Mouse (Mus musculus): ENCODE measurements around the gene Birc5.
"Not testable (repeated sequence)": the region's sequence is repeated elsewhere in the genome, so short reads cannot be mapped to it uniquely, and the experiment has no call there.

Birc5 gene

DNA sequence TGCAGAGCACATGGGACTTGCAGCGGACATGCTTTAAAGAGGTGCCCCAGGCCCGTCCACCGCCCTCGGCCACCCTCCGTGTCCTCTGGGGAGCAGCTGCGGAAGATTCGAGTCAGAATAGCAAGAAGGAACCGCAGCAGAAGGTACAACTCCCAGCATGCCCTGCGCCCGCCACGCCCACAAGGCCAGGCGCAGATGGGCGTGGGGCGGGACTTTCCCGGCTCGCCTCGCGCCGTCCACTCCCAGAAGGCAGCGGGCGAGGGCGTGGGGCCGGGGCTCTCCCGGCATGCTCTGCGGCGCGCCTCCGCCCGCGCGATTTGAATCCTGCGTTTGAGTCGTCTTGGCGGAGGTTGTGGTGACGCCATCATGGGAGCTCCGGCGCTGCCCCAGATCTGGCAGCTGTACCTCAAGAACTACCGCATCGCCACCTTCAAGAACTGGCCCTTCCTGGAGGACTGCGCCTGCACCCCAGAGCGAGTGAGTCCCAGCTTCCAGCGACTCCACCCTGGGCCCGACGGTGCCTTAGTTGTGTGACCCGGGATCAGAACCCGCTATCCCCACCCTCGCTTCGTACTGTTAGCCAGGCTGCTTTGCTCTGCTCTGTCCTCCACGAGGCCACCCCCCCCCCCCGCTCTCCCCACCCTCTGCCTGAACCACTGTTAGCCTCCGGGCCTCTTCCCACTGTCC lies at the start of gene Birc5:
Gene Birc5, plus strand, starts transcription at position 267 of the 687 bp plus-strand sequence.
- DNase-seq: peak; percentile 99

DNA sequence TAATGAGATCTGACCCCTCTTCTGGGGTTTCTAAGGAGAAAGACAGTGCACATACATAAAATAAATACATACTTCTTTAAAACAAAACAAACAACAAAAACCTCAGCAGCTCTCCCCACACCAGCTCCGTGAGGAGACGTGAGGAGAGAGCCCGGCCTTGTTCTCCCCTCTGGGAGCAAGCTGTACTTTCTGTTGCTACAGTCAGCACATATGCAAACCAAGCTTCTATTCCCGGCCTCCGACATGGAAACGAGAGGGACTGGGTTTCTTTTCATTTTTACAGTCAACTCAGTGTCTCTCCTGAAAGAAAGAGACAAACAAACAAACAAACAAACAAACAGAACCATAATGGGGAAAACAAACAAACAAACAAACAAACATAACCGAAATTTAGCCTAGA lies 49.0 kb upstream of the Birc5 start:
- DNase-seq: no peak

GRCm38 (mm10) chr11:117801650-117802049 lies 47.4 kb upstream of the Birc5 start:
- no peak for DNase-seq

DNA sequence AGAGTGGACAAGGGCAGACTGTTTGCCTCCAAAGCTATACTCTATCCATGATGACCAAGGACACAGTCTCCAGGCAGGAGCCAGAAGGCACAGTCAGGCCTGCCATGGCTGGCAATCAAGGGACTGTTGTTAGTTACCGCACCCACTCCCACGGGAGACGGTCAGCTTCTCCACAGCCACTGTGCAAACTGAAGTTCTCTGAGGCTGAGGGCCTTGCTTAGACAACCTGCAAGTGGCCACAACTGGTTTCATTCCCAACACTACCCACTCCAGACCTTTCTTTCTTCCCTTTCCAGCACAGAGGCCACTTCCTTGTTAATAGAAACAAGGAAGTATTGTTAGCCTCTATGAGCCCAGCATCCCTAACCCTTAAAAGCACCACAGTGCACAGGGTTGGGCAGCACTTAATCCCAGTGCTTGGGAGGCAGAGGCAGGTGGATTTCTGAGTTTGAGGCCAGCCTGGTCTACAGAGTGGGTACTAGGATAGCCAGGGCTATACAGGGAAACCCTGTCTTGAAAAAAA lies 45.8 kb upstream of the Birc5 start:
- no peak for DNase-seq

GRCm38 (mm10) chr11:117806781-117807180 lies 42.3 kb upstream of the Birc5 start:
- DNase-seq: no peak

DNA sequence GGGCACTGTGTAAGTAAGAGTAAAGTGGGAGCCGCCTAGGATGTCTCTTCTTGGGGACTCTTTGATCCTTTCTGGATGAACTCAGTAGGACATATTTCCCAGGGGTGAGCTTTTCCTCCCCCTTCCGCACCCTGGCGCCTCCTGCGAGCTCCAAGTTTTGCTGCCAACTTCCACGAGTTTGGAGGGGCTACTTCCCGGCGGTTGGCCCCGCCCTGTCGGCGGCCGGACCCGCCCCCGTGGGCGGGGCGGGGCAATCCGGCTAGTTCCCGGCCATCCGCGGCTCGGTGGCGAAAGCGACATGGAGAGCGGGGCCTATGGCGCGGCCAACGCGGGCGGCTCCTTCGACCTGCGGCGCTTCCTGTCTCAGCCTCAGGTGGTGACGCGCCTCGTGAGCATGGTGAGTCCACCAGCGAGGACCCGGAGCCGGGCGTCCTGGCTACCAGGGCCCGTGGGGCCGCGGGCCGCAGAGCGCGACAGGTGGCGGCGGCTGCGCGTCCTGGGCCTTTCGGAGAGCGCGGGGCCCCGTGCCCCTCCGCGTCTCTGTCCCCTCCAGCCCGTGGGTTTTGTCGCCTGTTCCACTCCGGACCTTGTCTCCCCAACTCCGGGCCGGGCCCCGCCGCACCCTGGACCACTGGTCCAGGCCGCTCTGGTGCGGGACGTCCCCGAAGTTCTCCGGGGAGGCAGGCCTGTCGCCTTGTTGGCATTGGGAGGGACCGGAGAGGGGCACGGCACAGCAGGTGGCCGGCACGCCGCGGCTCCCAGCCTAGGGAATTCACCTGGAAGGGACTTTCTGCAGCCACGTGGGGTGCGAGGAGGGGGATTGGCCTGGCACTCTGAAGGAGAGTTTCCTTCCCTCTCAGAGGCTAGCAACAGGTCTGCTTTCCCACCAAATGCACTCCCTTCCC lies 39.4 kb upstream of the Birc5 start, which contains the start of the genes Gm20708 and Syngr2:
Gene Gm20708, plus strand, starts transcription at position 262 of the 905 bp plus-strand sequence.
Gene Syngr2, plus strand, starts transcription at position 262 of the 905 bp plus-strand sequence.
- peak; percentile 91 for DNase-seq

DNA sequence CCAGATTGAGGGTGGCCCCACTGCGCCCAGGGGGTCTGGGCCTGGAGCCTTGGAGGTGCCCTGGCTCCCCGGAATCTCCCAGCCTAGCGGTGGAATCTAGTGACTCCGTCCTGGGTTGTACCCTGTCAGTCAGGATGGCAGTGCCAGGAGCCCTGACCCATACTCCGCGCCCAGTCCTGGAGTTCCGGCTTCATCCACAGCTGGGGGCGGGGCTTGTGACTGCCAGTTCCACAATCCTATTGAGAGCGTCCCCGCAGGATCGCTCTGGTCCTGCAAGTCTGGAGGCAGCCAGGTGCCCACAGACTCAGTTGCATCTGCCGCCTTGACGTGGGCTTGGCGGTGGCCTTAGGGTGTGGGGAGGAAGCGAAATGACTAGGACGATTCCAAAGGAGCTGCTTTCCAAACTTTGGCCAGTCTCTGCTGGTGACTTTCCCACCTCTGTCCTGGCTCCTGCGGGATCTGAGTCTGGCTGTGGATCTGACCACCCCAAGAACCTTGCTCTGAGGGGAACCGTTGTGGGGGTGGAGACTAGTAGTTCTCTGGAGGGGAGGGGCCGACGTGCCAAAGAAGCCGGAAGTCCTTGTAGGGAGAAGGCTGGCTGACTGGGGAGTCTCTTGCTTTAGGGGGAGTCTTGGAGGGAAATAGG lies 38.5 kb upstream of the Birc5 start:
- DNase-seq: peak; percentile 91

DNA sequence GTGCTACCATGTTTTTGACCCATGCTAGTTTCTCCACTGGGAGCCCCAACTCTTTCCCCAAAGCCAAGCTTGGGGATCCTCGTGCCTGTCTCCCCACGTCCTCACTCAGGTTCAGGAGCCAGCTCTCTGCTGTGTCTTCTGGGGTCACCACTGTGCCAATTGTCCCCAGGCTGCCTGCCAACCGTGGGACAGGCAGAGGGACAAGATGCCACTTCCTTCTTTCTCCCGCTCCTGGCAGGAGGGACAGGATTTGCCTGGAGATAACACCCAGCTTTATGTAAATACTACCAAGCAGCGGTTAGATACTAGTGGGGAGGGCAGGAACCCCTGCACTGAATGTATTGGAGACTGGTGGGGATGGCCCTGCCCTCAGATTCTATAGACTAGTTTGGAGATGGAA lies 35.2 kb upstream of the Birc5 start:
- no peak for DNase-seq

GRCm38 (mm10) chr11:117814704-117815366 lies 34.2 kb upstream of the Birc5 start:
- DNase-seq: no peak

- DNase-seq: not testable (repeated sequence)
Measured at GRCm38 (mm10) chr11:117815850-117816249, 33.2 kb upstream of the Birc5 start.

DNA sequence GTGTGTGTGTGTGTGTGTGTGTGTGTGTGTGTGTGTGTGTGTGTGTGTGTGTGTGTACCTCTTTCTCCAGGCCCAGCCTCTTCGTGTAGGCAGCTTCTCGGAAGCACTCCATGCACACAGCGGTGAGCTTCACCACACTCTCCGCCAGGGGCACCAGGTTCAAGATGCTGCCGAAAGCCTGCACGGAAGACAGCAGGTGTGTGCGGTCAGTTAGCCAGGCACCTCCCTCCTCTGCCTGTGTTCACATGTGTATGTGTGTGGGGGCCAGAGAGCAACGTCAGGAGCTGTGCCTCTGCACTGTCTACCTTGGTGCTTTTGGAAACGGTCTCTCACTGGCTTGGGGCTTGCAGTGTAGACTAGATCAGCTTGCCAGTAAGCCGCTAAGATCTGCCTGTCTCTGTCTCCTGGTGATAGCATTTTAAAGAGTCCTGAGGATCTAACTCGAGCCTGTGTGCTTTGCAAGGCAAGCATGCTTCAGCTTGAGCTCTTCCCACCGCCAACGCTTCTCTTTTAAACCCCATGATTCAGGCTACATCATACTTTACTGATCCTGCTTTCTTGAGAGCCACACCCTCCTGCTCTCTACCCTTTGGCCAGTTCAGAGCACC lies 32.6 kb upstream of the Birc5 start:
- DNase-seq: no peak

DNA sequence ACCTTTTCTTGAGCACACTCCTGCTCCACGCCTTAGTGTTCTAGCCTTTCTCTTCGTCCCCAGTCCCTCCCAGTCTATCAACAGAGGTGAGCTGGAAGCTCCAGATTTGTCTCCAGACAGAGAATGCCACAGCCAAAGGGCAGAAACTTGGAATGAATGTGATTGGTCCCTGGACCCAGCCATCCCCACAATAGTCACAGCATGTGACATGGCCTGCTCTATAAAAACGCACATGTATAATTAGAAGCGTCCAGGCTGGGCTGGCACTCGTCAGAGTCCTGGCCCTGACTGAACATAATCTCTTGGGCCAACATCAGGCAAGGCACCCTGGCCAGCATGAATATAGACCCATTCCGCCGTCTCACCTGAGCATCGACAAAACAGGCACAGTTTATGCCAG lies 30.0 kb upstream of the Birc5 start:
- no peak for DNase-seq

DNA sequence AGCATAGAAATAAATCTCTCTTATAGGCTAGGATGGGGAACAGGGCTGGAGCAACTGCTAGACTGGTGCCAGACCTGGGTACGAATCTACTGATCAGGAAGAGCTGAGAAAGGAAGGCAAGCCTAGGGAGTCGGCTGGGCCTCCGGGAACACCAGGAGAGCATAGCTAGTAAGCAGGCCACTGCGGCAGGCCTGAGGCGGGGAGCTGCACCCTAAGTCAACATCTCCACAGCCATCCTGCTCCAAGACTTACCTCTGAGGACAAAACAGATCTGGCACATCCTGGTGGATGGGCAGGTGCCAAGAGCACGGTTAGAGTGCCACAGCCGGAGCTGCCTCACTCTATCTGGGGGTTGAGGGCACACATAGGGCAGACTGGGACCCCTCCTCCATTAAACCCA lies 28.9 kb upstream of the Birc5 start:
- no peak for DNase-seq

GRCm38 (mm10) chr11:117821868-117822267 lies 27.2 kb upstream of the Birc5 start:
- DNase-seq: no peak

DNA sequence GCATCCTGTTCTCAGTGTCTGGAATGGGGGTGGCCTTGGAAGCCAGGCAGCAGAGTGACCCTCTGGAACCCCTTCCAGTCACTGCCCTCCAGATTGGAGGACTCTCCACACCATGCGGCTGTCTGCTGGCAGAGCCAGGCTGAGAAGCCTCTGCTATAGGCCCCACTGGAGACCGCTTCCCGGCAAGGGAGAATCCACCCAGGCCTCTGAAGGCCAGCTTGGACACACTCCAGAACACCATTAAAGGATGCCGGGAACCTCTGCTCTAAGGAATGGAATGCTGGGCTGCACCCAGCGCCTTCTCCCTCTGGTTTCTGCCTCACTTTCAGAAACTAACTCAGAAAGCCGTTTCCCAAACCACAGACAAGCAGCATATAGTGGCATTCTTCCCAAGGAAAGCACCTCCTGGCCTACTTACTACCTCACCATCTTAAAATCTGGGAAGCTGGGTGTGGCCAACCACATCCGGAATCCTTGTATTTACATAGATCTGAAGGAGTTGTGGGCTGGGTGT lies 26.3 kb upstream of the Birc5 start:
- no peak for DNase-seq

DNA sequence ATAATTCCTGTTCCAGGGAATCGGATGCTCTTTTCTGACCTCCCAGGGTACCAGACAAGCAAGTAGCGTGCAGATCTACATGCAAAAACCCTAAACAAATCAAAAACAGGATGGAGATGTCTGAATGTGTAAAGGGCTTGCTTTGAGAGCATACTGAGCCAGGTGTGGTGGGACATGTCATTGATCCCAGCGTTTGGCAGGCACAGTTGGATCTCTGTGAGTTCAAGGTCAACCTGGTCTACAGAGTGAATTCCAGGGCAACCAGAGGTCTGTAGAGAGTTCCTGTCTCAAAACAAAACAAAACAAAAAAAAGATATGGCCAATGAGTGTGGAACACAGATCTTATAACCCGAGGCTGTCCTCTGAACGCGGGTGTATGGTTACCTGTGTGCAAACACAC lies 25.6 kb upstream of the Birc5 start:
- no peak for DNase-seq

DNA sequence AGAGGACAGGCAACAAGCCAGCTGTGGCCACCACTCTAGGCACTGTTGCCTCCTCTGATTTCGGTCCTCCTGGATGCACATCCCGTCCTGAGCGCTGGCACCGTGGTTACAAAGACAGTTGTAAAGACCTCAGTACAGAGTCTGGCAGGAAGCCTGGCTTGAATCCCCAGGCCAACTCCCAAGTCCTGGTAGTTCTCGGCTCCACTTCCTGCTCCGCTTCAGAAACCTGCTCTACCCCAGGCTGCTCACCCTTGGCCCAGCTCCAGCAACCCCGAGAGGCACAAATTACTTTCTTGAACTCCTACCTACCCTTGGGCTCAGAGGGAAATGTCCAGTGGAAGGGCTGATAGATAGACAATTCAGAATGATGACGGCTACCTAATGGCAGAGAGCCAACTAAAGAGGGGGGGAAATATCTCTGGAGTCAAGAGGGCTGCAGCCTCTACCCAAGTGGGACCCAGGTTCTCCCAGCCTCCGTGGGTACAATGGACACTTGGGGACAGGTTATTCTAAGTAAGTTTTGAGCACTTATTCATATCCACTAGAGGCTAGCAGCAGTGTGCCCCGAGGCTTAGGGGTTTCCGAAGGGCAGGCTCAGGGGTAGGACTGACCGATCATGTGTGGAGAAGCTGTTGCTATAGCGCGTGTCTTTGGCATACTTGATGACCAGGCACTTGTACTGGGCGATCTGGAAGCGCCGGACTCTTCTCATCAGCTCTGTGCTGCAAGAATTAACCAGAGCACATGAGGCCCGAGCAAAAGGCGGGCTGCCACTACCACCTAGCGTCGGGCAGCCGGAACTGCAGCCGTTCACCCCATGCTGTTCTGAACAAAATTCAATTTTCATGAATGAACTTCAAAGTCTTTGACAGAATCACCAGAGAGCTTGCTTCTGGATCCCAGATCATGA lies 24.7 kb upstream of the Birc5 start:
- DNase-seq: peak; percentile 87

DNA sequence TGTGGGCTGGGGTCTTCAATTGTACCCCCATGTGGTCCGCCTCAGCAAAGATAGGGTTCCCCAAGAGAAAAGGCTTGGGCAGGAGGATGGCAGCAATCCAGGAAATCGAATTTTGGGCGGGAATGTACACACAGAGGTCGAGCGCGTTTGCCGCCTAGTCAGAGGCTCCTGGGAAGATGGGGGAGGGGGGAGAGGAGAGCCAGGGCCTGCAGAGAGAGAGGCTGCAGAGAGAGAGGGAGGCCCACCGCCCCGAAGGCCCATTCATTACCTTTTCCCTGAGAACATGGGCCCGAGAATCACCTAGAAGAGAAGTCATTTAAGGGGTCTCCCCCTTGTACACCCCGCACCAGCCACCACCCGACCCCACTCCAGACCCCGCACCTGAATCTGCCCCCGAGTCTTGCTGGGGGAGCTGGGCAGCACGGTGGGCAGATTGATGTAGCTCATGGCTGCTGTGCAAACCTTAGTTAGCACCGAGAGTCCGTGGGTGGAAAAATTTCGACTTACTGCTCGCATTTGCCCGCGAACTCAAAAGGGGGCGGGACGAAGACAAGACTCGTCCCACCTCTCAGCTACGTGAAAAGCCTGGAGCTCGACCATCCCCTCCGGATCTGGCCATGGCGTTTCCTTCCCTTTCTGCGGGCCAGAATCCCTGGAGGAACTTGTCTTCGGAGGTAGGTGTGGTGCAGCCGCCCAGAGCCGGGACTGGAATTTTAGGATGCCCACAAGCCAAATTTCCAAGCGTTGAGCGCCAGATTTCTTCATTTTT lies 23.5 kb upstream of the Birc5 start, which contains the start of the genes Afmid and Tk1:
Gene Afmid, plus strand, starts transcription at position 592 of the 769 bp plus-strand sequence.
Gene Tk1, minus strand, starts transcription at position 760 of the 769 bp plus-strand sequence.
- peak; percentile 95 for DNase-seq

- DNase-seq: peak; percentile 58
Measured at GRCm38 (mm10) chr11:117826164-117826563, 22.9 kb upstream of the Birc5 start.

GRCm38 (mm10) chr11:117826916-117827315 lies 22.1 kb upstream of the Birc5 start:
- DNase-seq: no peak
